Mouse (Mus musculus) hindbrain, embryonic 13.5 days (tissue): ENCODE data around the gene Azin2. TPM values are rescaled to one million over a fixed set of nuclear protein-coding genes. Genes with fewer than 3 reads are reported as not detected.
A peak's percentile ranks its signal among the peaks of the same experiment; 100 is the strongest.

ENCODE experiments used
- ATAC-seq: fragments of 200-750 bp; cut with Nextera tagmentation; 2 replicates; pipeline ENCODE4 v1.8.0; 2017; ENCODE audit warnings: moderate TSS enrichment; ENCODE audit not compliant: low FRiP score
- H3K27ac ChIP-seq: fragments of 300-500 bp; sonication (generic); 2 replicates; pipeline ENCODE4 v1.5.1; 2015; ENCODE audit warnings: inconsistent platforms, mild to moderate bottlenecking, moderate library complexity
- H3K27me3 ChIP-seq: fragments of 300-500 bp; sonication (generic); 2 replicates; pipeline ENCODE4 v1.6.1; 2015; ENCODE audit warnings: mild to moderate bottlenecking, inconsistent platforms
- H3K36me3 ChIP-seq: fragments of 300-500 bp; sonication (generic); 2 replicates; pipeline ENCODE4 v1.6.1; 2015; ENCODE audit warnings: mild to moderate bottlenecking, inconsistent platforms
- H3K4me1 ChIP-seq: fragments of 300-500 bp; sonication (generic); replicated peaks from 2 replicates; pipeline ENCODE4 v1.6.1; 2015; ENCODE audit warnings: inconsistent platforms
- H3K4me2 ChIP-seq: fragments of 300-500 bp; sonication (generic); 2 replicates; pipeline ENCODE4 v1.6.1; 2015; ENCODE audit warnings: inconsistent platforms, mild to moderate bottlenecking, moderate library complexity
- H3K4me3 ChIP-seq: fragments of 300-500 bp; sonication (generic); 2 replicates; pipeline ENCODE4 v1.5.1; 2015; ENCODE audit warnings: mild to moderate bottlenecking, inconsistent platforms
- H3K9ac ChIP-seq: fragments of 300-500 bp; sonication (generic); 2 replicates; pipeline ENCODE4 v1.6.1; 2015; ENCODE audit warnings: mild to moderate bottlenecking, inconsistent platforms
- H3K9me3 ChIP-seq: fragments of 300-500 bp; sonication (generic); 2 replicates; pipeline ENCODE4 v1.6.1; 2016; ENCODE audit warnings: inconsistent platforms
- WGBS: fragments of 180-500 bp; shearing (Covaris S2); methylation state at CpG from one replicate; pipeline ENCODE4 v1.1.7; 2015; 5-methylcytosine and 5-hydroxymethylcytosine counted together
- polyA plus RNA-seq: library from polyadenylated mRNA; unstranded; fragments of >200 nt; fragmentation: Nextera tagmentation; extraction: Ambion mirVana; gene quantifications from 2 replicates; pipeline ENCODE4 v1.2.1, GENCODE M21; 2015

The Azin2 gene
- polyA plus RNA-seq, 1 experiment from 2014 or later: 18.4 TPM

DNA sequence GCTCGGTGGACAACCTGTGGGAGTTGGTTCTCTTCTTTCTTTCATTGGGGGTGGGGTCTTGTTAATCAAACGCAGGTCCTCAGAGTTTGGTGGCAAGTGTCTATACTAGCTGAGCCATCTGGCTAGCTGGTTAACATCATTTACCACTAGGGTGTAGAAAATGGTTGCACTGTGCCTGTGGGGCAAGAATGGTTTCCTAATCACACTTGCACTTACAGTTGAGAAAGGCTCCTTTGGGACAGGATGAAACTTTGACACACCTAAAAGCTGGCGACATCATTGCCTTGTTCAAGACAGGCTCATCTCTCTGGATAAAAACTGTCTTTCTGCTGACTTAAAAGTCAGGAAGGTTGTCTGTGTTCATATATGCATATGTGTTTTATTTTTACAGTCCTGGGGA, 29.9 kb upstream of the Azin2 start:
- H3K27ac ChIP-seq: no peak overlapping the region
- 0 out of 2 replicates have a peak, but pooled peaks cover 5% of the 10 kb centered on the region for H3K27me3 ChIP-seq
- H3K9ac ChIP-seq: no peak overlapping the region
- no peaks in the 10 kb centered on the region for H3K36me3 ChIP-seq
- no peak overlapping the region for H3K4me2 ChIP-seq
- WGBS: 91% methylated on average over 3 of the region's 3 CpGs
- no peak overlapping the region for H3K4me3 ChIP-seq
- H3K4me1 ChIP-seq: peaks cover 21% of the 10 kb centered on the region
- no peak for ATAC-seq
- H3K9me3 ChIP-seq: no peaks in the 10 kb centered on the region

DNA sequence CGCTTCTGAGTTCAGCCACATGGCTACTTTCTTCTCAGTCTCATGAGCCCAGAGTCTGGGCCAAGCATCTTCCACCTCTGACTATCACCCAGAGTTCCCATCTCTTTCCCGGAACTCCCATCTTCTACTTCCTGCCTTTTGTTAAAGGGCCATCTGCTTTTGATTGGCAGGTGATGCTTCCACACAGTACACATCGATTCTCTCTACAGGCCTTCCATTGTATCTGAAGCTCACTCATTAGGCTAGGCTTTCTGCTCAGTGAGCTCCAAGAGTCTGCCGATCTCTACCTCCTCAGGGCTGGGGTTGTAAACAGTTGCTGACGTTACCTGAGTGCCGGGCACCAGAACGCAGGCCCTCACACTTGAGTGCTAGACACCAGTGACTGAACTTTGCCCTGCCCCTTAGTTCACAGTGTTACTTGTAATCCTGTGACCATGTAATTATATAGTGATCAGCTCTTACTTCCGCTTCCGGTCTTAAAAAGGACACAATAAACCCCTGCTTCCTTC, 29.3 kb upstream of the Azin2 start, which contains the start of gene Ak2:
Gene Ak2, plus strand, starts transcription at position 459 of the 509 bp plus-strand sequence.
- peaks cover 21% of the 10 kb centered on the region for H3K4me1 ChIP-seq
- H3K4me2 ChIP-seq: peak within 1 kb of the TSS; percentile 32; the same call in 1 of the 2 replicates
- H3K27me3 ChIP-seq: 0 out of 2 replicates have a peak, but pooled peaks cover 5% of the 10 kb centered on the region
- H3K4me3 ChIP-seq: peak within 1 kb of the TSS; percentile 22
- 93% methylated on average over 9 of the region's 9 CpGs for WGBS
- H3K27ac ChIP-seq: no peak within 1 kb of the TSS
- H3K36me3 ChIP-seq: no peaks in the 10 kb centered on the region
- H3K9me3 ChIP-seq: no peaks in the 10 kb centered on the region
- no peak within 1 kb of the TSS for H3K9ac ChIP-seq
- no peak for ATAC-seq

DNA sequence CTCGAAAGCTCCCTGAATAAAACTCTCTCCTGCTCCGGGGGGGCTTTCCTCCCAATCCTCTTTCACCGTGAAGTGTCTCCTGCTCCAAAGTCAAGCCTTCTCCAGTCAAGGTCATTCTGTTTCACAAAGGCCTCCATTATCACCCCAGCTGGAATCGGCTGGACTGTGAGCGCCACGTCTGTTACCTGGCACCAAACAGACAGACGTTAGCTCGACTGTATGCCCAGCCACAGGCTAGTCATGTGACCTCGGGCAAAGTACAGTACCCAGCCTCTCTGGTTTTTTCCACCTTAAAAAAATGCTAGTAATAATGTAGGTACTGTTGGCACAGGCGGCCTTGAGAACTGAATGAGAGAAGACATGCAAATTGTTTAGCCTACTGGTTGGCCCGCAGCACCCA, 27.4 kb upstream of the Azin2 start:
- 51% methylated on average over 11 of the region's 11 CpGs for WGBS
- Histone ChIP-seq H3K4me3 (no peak overlapping the region), H3K4me2 (no peak overlapping the region), H3K9ac (no peak overlapping the region), H3K9me3 (no peaks in the 10 kb centered on the region), H3K36me3 (no peaks in the 10 kb centered on the region), H3K27ac (no peak overlapping the region), H3K27me3 (0 out of 2 replicates have a peak, but pooled peaks cover 5% of the 10 kb centered on the region), H3K4me1 (peaks cover 14% of the 10 kb centered on the region)
- no peak for ATAC-seq

DNA sequence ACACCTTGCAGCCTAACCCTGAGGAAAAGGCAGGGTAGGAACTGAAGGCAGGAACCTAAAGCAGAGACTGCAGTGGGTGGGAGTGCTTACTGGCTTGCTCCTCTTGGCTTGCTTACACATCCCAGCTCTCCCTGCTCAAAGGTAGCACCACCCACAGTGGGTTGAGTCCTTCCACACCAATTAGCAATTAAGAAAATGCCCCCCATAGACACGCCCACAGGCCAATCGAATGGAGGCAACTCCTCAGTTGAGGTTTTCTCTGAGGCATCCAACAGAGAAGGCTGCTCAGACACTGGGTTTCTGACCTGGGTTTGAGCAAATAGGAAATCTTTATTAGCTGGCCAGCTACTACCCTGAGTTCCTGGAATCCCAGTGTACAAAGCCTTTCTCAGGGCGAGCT, 26.7 kb upstream of the Azin2 start:
- H3K4me1 ChIP-seq: peaks cover 6% of the 10 kb centered on the region
- H3K9ac ChIP-seq: no peak overlapping the region
- H3K9me3 ChIP-seq: no peaks in the 10 kb centered on the region
- H3K4me2 ChIP-seq: no peak overlapping the region
- no peak for ATAC-seq
- no peaks in the 10 kb centered on the region for H3K36me3 ChIP-seq
- no peak overlapping the region for H3K27ac ChIP-seq
- WGBS: 65% methylated on average over 3 of the region's 3 CpGs
- 0 out of 2 replicates have a peak, but pooled peaks cover 5% of the 10 kb centered on the region for H3K27me3 ChIP-seq
- no peak overlapping the region for H3K4me3 ChIP-seq

DNA sequence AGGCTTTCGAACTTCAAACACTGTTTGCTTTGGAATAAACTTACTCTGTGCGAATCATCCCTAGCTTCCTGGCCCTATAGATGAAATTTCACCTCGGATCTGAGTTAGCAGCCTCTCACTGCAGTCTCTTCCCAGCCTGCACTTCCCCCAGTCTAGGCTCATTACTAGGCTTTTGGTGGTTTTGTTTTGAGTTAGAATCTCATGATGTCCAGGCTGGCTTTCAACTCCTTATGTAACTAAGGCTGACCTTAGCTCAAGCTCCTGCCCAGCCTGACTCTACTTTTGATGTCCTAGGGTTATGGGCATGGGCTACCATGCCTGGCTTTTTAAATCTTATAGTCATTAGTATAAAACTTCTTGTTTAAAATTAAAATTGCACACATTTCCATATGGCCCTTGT, 22.4 kb upstream of the Azin2 start:
- Histone ChIP-seq H3K27ac (no peak overlapping the region), H3K4me2 (no peak overlapping the region), H3K9ac (no peak overlapping the region), H3K27me3 (0 out of 2 replicates have a peak, but pooled peaks cover 5% of the 10 kb centered on the region), H3K36me3 (no peaks in the 10 kb centered on the region), H3K4me1 (no peaks in the 10 kb centered on the region), H3K9me3 (no peaks in the 10 kb centered on the region), H3K4me3 (no peak overlapping the region)
- WGBS: 70% methylated on average over 3 of the region's 3 CpGs
- no peak for ATAC-seq

DNA sequence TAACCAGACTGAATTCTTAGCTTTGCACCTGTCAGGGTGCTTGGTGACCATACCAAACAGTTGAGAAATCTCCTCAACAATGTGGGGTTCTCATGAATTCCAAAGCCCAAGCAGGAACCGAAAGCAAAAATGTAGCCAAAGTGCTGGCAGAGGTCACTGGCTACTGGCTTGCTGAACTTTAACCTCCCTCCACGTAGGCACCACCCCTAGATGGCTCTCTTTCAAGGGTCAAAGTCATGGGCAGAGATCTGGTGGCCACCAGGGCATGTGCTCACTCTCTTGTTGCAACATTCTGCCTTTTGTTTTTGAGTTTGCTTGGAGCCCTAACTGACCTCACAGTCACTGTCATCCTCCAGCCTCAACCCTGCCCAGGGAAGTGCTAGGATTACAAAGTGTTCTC, 21.4 kb upstream of the Azin2 start:
- H3K4me3 ChIP-seq: no peak overlapping the region
- H3K4me1 ChIP-seq: no peaks in the 10 kb centered on the region
- no peak overlapping the region for H3K27ac ChIP-seq
- H3K9ac ChIP-seq: no peak overlapping the region
- no peaks in the 10 kb centered on the region for H3K27me3 ChIP-seq
- ATAC-seq: no peak
- H3K36me3 ChIP-seq: no peaks in the 10 kb centered on the region
- no peak overlapping the region for H3K4me2 ChIP-seq
- 68% methylated on average over 2 of the region's 2 CpGs for WGBS
- no peaks in the 10 kb centered on the region for H3K9me3 ChIP-seq

DNA sequence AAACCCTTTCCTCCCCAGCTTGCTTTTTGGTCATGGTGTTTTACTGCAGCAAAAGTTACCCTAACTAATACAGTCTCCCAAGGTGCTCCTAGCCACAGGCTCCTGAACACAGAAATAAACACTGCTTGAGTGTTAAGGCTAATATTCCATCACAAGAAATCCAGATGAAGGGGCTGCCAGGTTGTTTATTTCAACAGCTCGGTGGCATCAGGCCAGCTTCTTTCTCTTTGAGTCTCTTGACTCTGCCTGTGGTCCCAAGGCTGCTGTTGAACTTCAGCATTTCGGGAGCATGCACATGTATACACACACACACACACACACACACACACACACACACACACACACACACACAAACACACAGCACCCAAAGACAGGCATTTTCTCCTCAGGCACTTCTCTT, 20.9 kb upstream of the Azin2 start:
- H3K27me3 ChIP-seq: no peaks in the 10 kb centered on the region
- ATAC-seq: no peak
- H3K4me2 ChIP-seq: no peak overlapping the region
- no peak overlapping the region for H3K27ac ChIP-seq
- H3K9ac ChIP-seq: no peak overlapping the region
- no peaks in the 10 kb centered on the region for H3K9me3 ChIP-seq
- WGBS: 85% methylated on average over 2 of the region's 2 CpGs
- H3K36me3 ChIP-seq: no peaks in the 10 kb centered on the region
- H3K4me3 ChIP-seq: no peak overlapping the region
- no peaks in the 10 kb centered on the region for H3K4me1 ChIP-seq

DNA sequence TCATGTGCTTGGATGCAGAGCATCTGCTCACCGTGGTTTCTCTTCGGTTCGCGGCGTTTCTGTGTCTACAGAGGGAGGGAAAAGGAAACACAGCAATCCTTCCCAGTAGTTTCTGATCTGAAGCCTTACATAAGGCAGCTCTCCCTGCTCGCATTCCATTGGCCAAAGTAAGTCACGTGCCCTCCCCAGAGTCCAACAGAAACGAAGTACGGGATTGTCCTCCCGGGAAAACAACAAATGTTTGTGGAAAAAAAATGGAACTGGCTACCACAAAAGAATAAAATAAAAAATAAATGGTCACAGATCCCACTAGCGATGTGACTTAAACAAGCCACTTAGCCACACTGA, 19.6 kb upstream of the Azin2 start:
- Histone ChIP-seq H3K9me3 (no peaks in the 10 kb centered on the region), H3K9ac (no peak overlapping the region), H3K4me1 (no peaks in the 10 kb centered on the region), H3K36me3 (no peaks in the 10 kb centered on the region), H3K27ac (no peak overlapping the region), H3K4me3 (no peak overlapping the region), H3K4me2 (no peak overlapping the region), H3K27me3 (no peaks in the 10 kb centered on the region)
- WGBS: 73% methylated on average over 11 of the region's 11 CpGs
- ATAC-seq: no peak

DNA sequence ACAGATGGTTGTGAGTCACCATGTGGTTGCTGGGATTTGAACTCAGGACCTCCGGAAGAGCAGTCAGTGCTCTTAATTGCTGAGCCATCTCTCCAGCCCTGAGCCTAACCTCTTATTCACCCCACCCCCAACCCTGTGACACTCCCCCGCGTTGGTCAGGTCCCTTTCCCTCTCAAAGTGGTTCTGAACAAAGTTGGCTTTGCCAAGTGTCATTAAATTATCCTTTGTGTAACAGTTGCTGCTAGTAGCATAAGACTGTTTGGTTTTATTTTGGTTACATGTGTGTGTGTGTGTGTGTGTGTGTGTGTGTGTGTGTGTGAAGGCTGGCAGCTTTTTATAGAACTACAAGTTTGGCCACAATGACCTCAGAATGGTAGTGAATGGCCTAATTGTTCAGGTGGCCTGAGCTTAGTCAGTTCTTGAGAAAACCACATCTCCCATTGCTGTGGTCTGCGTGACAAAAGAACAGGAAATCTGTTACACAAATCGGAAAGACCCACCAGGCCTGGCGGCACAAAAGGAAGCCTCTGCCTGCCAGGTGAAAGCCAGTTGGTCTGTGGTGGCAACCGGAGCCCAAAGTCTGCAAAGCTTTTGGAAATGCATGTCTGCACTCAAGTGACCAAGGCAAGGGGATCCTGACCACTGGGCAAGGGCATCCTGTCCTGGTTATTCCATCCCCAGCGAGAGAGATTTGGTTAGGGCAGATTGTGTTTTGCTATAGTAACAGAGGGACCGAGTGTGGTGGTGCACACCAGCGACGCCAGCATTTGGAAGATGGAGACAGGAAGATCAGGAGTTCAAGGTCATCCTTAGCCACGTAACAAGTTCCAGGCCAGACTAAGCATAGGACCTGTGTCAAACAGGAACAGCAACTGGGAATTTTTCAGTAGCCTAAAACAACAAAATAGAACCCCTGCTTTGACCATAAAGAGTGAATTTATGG, 18.9 kb upstream of the Azin2 start:
- Histone ChIP-seq H3K4me1 (no peaks in the 10 kb centered on the region), H3K9ac (no peak overlapping the region), H3K27me3 (no peaks in the 10 kb centered on the region), H3K4me3 (no peak overlapping the region), H3K27ac (no peak overlapping the region), H3K9me3 (no peaks in the 10 kb centered on the region), H3K36me3 (no peaks in the 10 kb centered on the region), H3K4me2 (no peak overlapping the region)
- WGBS: 82% methylated on average over 12 of the region's 12 CpGs
- no peak for ATAC-seq

DNA sequence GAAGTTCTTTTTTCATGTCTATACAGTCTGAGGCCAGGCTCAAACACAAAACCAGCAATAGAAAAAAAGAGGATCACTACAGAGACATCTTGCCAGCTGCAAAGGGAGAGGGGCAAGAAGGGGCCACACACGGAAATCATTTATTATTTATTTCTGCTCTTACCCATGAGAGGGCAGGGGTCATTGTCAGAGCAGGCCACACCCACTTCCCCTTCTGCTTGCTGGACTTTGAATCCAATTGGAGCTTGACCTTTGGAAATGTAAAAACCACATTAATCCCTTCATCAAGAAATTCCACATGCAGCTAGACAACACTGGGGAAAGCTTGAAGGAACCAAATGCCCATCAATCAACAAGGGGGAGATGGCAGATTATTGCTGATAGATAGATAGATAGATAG, 16.4 kb upstream of the Azin2 start:
- ATAC-seq: no peak
- H3K4me3 ChIP-seq: no peak overlapping the region
- 55% methylated on average over 1 of the region's 1 CpGs for WGBS

DNA sequence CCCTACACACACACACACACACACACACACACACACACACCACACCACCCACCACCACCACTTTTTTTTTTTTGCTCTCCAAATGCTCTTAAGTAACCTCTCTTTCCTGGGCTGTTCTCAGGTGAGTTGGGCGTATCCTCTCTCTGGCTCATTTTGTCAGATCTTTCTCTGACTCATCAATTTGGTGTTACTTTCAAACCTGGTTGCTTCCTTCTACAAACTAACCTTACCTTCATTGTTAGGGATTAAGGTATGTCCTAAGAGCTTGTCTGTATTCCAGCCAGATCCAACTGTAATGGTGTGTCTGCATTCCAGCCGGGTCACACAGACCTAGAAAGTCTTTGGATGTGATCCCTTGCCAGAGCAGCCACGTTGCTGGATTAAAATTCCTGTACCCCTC, 15.0 kb upstream of the Azin2 start:
- ATAC-seq: no peak
- no peak overlapping the region for H3K9ac ChIP-seq
- WGBS: 83% methylated on average over 3 of the region's 3 CpGs
- no peaks in the 10 kb centered on the region for H3K4me1 ChIP-seq
- H3K27me3 ChIP-seq: no peaks in the 10 kb centered on the region
- no peak overlapping the region for H3K27ac ChIP-seq
- H3K9me3 ChIP-seq: no peaks in the 10 kb centered on the region
- no peak overlapping the region for H3K4me3 ChIP-seq
- H3K36me3 ChIP-seq: no peaks in the 10 kb centered on the region
- no peak overlapping the region for H3K4me2 ChIP-seq

More for the DNA sequence above, 16.4 kb upstream of the Azin2 start:
- no peaks in the 10 kb centered on the region for H3K9me3 ChIP-seq
- H3K4me2 ChIP-seq: no peak overlapping the region
- no peaks in the 10 kb centered on the region for H3K4me1 ChIP-seq
- no peaks in the 10 kb centered on the region for H3K27me3 ChIP-seq
- no peak overlapping the region for H3K27ac ChIP-seq
- H3K36me3 ChIP-seq: no peaks in the 10 kb centered on the region
- no peak overlapping the region for H3K9ac ChIP-seq

DNA sequence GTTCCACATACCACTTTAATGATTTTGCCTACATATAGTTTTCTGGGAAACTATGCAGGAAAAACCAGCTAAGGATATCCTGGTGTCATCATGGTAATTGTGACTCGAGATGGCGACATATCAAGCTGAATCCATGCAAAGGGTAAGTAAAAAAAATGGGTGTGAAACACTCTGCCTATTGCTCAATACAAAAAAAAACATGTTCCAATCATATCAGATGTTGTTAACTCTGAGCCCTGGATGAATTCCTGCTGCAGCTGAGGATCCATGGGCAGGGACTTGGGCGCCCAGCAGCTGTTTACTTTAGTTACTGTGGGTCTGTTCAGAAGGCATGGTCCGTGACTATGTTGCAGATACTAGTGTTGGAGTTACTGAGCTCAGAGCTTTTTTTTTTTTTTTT, 14.3 kb upstream of the Azin2 start:
- 84% methylated on average over 4 of the region's 4 CpGs for WGBS
- no peak overlapping the region for H3K27ac ChIP-seq
- no peak overlapping the region for H3K9ac ChIP-seq
- H3K4me1 ChIP-seq: no peaks in the 10 kb centered on the region
- no peaks in the 10 kb centered on the region for H3K9me3 ChIP-seq
- no peak overlapping the region for H3K4me3 ChIP-seq
- H3K36me3 ChIP-seq: no peaks in the 10 kb centered on the region
- ATAC-seq: no peak
- H3K4me2 ChIP-seq: no peak overlapping the region
- H3K27me3 ChIP-seq: no peaks in the 10 kb centered on the region

DNA sequence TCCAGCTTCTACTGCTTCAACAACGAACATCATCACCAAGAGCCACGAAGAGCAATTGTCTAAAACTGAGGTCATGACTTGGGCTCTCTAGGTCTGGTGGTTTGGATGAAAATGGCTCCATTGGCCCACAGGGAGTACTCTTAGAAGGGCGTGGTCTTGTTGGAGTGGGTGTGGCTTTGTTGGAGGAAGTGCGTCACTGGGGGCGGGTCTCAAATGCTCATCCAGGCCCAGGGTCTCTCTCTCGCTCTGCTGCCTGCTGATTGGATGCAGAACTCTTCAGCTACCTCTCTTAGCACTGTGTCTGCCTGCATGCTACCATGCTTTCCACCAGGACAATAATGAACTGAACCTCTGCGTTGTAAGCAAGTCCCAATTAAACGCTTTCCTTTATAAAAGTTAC, 12.4 kb upstream of the Azin2 start:
- H3K4me3 ChIP-seq: no peak overlapping the region
- no peak overlapping the region for H3K9ac ChIP-seq
- WGBS: 89% methylated on average over 8 of the region's 8 CpGs
- no peaks in the 10 kb centered on the region; the same call in 1 of the 2 replicates for H3K4me1 ChIP-seq
- H3K27ac ChIP-seq: no peak overlapping the region
- H3K36me3 ChIP-seq: no peaks in the 10 kb centered on the region
- no peak for ATAC-seq
- H3K9me3 ChIP-seq: no peaks in the 10 kb centered on the region
- no peak overlapping the region for H3K4me2 ChIP-seq
- no peaks in the 10 kb centered on the region for H3K27me3 ChIP-seq
